Mouse (Mus musculus) cerebellum, adult 9-10 months (tissue): ENCODE measurements around the gene Cntfr.

Experiments
- DNase-seq: peaks from one replicate; pipeline ENCODE4 v3.0.0; 2022

Gene Cntfr

DNA sequence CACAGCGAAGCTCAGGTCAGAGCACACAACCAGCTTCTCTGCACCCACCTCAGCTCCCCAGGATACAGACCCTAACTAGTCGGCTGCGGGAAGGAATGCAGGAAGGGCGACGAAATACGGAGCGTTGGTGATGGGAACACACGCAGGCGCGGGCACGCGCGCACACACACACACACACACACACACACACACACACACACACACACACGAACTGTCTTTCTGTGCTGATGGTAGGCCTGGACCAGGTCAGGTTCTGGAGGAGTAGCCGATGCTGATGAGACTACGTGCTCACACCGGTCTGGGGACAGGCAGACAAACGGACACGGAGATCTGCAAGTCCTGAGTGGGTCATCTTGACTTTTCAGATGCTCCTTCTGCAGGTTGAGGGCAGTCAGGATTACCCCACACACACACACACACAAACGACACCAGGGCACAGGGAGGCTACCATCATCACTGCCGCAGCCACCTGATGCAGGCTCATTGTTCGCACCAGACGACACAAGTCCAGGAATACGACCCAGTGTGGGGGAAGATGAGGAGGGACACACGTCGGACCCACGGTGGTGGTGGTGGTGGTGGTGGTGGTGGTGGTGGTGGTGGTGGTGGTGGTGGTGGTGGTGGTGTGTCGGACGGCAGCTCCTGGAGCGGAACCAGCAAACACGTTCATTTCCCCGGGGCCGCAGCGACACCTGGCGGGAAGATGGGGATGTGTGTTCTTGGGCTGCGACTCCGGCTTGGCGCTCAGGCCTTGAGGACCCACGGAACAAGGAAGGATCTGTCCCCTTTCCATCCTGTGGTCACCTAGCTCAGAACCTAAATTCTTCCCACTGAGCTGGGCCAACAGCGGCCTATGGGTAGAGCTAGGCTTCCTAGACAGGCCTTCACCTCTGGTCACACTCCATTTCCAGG, at the start of gene Cntfr:
TSS of gene Cntfr (minus strand) at position 160 of the 912 bp plus-strand sequence.
- DNase-seq: peak; percentile 90

- DNase-seq: no peak
Measured at GRCm38 (mm10) chr4:41745021-41745420, 48.1 kb upstream of the Cntfr start.

DNA sequence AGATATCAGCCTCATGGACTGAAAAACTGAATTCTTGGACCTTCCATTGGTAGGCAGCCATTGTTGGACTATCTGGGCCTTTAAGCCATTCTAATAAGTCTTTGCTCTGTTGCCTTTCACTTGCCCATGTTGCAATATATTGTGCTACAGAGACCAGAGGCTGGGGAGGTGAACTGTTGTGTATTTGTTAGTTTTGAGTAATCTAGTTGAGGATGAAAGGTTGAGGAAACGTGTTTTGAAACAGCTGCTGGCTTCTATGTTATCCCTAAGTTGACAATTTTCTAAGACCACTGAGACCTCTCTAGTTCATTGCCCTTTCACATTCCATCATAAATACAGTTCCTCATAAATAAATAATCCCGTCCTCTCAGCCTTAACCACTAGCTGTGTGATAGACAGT, 47.2 kb upstream of the Cntfr start:
- no peak for DNase-seq

DNA sequence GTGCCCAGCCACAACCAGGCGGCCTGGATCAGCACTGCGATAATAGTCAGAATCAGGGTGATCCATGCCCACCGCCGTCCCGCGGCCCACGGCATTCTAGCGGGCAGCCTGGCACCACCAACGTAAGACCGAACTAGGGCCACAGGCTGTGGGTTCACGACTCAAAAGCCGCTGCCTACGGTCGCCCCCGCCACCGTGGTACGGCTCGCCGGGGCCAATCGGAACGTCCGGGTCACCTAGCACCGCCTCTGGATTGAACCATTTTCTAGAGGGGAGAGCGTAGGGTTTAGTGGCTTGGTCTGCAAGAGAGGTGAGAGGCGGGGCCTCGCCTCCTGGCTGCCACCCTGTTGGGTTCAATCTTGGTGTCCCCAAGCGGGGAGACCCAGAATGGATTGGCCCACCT, 44.3 kb upstream of the Cntfr start:
- DNase-seq: peak; percentile 98

DNA sequence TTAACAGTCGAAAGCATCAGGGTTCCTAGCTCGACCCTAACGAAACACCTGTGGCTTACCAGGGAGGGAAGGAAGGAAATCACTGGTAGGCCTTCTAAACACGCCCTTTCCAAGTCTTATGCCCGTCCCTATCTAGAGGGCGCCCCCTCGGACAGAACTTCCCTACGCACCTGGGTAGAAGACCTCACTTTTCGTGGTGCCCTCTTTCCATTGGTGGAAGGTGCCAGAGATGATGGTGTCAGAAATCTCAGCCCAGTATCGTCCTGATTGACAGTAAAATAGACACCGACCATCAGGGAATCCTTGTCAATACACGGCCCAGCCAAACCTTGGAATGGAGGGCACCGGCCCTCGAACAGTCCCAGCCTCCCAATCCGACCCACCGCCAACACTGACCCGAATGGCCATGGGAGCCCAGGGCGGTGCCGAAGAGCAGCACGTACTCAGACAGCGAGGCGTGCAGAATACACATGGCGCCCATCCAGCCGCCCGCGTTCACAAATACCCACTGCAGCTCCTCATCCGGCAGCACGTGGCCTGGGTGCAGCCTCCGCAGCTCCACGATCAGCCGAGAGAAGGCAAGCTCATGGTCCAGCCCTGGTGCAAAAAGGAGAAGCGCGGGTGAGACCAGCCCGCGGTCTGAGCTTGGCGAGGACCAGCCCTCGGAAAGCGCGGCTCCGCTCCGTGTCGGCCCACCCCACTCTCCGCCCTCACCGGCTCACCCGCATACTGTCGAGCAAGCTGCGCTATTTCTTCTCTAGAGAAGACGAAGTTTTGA, 43.7 kb upstream of the Cntfr start:
- peak; percentile 71 for DNase-seq

DNA sequence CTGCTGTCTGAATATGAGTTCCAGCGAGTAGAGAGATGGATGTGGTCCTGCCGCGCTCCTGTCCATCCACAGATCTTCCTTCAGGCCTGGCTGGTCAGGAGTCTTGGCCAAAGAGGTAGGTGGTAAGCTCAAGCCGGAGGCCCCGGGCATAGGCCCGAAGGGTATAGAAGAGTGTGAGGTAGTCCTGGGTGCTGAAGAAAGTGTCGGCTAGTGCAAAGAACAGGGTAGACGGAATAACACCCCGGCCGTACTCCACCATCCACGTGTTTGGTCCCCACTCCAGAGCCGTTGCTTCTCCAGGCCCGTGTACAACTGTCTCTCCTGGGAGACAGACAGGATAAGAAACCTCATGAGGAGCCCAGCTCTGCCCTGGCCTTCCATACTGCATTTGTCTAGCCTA, 42.4 kb upstream of the Cntfr start:
- no peak for DNase-seq

DNA sequence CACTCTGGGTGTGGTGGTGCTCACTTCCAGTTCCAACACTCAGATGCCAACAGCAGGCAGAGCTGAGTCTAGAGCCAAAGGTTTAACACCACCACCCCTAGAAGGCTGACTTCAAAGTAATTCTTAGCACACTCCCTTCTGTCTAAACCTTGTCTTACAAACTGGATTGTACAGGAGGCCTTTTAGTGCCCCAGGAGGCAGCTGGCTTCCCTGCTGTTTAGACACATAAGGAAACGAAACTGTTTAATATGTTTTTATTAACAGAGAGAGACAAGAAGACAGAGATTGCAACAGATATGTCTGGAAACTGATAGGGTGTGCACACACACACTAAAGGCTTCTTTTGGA, 41.3 kb upstream of the Cntfr start:
- DNase-seq: no peak

DNA sequence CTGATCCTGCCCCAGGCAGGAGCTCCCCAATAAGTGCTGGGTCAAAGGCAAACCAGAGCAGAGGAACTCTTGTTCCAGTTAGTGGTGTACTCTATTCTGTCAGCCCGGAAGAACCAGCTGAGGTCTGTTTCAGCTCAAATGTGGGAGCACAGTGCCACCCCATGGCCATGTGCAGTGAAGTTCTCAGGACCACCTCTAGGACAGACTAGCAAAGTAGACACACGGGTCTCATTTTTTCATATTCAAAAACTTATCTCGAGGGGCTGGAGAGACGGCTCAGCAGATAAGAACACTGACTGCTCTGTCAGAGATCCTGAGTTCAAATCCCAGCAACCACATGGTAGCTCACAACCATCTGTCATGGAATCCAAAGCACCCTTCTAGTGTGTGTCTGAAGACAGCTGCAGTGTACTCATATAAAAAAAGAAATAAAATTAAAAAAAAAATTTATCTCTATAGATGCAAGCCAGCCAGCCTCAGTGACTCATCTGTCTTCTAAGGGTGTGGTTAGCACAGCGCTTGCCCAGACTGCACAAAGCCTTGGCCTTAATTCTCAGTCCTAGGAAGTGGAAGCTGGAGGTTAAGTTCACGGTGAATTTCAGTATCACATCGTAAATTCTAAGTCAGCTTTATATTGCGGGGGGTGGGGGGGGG, 40.8 kb upstream of the Cntfr start:
- DNase-seq: peak; percentile 75

DNA sequence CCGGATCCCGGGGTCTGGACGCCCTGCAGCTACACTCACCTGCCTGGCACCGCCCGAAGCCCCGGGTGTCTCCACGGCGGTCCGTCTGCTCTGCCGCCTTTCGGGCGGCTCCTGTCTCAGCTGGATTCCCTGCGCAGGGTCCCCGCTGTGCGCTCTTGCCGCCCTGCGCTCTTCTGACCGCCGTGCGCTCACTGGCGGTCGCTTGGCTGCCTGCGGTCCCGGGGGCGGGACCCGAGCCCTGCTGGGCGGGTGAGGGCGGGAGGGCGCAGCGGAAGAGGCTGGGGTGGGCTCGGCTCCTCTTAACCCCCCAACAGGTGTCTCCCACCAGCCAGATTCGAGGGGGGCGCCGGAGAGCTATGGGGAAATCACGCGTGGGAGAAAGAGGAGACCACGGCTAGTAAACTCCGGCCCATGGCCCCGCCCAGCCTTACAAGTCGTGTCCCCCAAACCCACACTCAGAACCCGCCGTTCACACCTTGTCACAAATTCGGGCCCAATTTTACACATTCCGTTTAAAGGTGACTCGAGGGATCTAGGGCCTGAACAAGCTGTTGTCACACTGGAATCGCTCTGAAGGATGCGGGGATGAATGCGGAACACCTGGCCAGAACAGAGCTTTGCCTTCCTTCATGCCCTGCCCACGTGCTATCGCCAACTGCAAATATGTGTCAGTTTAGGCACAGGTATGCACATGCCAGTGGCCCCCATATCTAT, 34.3 kb upstream of the Cntfr start, which contains the start of gene Arid3c:
TSS of gene Arid3c (minus strand) at position 91 of the 714 bp plus-strand sequence.
- DNase-seq: no peak

GRCm38 (mm10) chr4:41726826-41727621, 30.1 kb upstream of the Cntfr start:
- no peak for DNase-seq

GRCm38 (mm10) chr4:41722918-41723351, 26.0 kb upstream of the Cntfr start, which contains the start of gene Dctn3:
Dctn3 (minus strand) TSS chr4:41723170.
- peak; percentile 97 for DNase-seq

GRCm38 (mm10) chr4:41716834-41717233, 19.9 kb upstream of the Cntfr start:
- DNase-seq: no peak

GRCm38 (mm10) chr4:41715596-41715995, 18.7 kb upstream of the Cntfr start:
- peak; percentile 75 for DNase-seq

GRCm38 (mm10) chr4:41715082-41715481, 18.2 kb upstream of the Cntfr start:
- DNase-seq: no peak

- peak; percentile 87 for DNase-seq
Measured at GRCm38 (mm10) chr4:41714276-41714675, 17.4 kb upstream of the Cntfr start.

DNA sequence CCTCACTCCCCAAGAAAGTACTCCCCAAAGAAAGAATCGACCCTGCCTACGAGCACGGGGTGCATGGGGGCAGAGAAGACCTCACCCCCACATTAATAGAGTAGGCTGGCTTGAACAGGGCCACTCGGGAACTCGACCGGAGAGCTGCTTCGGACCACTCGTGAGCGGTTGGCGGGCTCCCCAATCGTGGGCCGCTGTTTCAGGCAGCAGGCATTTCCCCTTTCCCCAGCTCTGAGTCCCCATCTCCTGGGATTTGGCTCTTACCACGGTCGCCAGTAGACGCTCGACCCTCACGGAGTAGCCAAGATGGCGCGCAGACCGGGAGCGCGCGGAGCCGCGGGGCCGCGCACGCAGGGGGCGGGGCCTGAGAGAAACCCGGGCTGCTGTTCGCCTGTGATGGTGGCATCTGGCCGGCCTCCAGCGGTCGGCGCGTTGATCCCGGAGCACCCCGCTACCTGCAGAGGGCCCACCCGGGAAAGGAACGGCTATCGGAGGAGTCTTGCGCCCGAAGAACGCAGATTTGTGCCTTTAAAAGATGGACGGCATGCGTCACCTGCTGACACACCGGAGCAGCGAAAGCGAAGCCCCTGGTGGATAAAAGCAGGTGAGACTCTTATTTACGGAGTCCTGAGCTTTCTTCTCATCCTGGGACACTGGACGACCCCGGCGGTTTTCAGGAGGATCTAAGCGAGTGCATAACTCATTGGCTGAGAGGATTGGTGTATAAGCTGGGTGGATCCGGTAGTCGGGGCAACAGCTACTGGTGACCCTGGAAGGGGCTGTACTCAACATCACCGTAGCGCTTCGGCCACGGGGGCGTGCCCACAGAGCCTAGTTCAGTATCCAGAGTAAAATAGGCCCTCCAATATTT, 16.5 kb upstream of the Cntfr start, which contains the start of gene Rpp25l:
TSS of gene Rpp25l (minus strand) at position 338 of the 871 bp plus-strand sequence.
- DNase-seq: peak; percentile 87

DNA sequence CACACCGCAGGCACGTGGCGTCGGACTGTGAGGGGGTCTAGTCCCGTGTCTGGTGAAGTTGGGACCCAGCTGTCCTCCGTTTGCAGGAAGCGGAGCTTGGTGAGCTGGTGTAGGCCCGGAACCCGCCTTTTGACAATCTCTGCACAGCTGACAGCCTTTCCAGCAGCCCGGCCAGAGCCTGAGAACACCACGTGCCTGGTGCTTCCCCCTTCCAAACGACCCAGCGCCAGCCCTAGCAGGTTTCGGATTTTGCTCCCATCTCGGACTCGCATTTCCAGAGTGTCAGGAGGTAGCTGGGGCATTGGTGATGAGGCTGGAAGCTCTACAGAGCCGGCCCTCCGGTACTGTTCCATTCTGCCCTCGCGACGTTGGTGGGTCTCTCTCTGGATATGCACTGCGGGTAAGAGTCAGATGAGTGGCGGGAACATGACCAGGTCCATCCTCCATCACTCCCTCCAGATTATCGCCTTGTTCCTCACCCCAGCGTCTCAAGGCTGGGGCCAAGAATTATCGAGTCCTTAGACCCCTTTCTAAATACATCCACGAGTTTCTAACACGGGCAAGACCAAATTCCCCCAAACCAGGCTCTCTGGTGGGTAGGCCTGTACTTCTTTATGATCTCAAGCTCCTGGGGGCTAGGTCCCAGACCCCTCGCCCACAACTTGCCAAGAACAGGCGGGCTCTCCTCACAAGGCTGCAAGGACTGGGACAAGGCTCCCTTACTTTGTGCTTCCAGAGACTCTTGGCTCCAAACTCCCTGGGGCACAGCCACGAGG, 15.7 kb upstream of the Cntfr start:
- DNase-seq: no peak

- DNase-seq: no peak
Measured at GRCm38 (mm10) chr4:41711705-41712375, 15.0 kb upstream of the Cntfr start.

GRCm38 (mm10) chr4:41710229-41710628, 13.3 kb upstream of the Cntfr start:
- DNase-seq: no peak
